Mouse (Mus musculus) limb, embryonic 10.5 days (tissue): ENCODE measurements around the gene Nenf. TPM values are rescaled to one million over a fixed set of nuclear protein-coding genes. Genes with fewer than 3 reads are reported as not detected.

Experiments used
- DNase-seq: peaks from one replicate; pipeline ENCODE4 v3.0.0-alpha.2; 2017; ENCODE audit warnings: low spot score
- H3K27ac ChIP-seq: fragments of 300-500 bp; sonication (generic); 2 replicates; pipeline ENCODE4 v1.5.1; 2016; ENCODE audit warnings: mild to moderate bottlenecking
- H3K27me3 ChIP-seq: fragments of 300-500 bp; sonication (generic); 2 replicates; pipeline ENCODE4 v1.6.1; 2016; ENCODE audit warnings: low read depth, mild to moderate bottlenecking; ENCODE audit not compliant: poor library complexity, severe bottlenecking
- H3K36me3 ChIP-seq: fragments of 300-500 bp; sonication (generic); 2 replicates; pipeline ENCODE4 v1.6.1; 2016; ENCODE audit warnings: mild to moderate bottlenecking, moderate library complexity
- H3K4me1 ChIP-seq: fragments of 300-500 bp; sonication (generic); 2 replicates; pipeline ENCODE4 v1.6.1; 2016
- H3K4me3 ChIP-seq: fragments of 300-500 bp; sonication (generic); 2 replicates; pipeline ENCODE4 v1.5.1; 2016; ENCODE audit warnings: mild to moderate bottlenecking, moderate library complexity
- H3K9me3 ChIP-seq: fragments of 300-500 bp; sonication (generic); replicated peaks from 2 replicates; pipeline ENCODE4 v1.6.1; 2016; ENCODE audit warnings: mild to moderate bottlenecking
- WGBS: fragments of 180-500 bp; shearing (Covaris S2); methylation state at CpG from one replicate; pipeline ENCODE4 v1.1.7; 2016; 5-methylcytosine and 5-hydroxymethylcytosine counted together
- polyA plus RNA-seq: library from polyadenylated mRNA; unstranded; fragments of >200 nt; fragmentation: Nextera tagmentation; extraction: Ambion mirVana; gene quantifications from 2 replicates; pipeline ENCODE4 v1.2.1, GENCODE M21; 2016

Gene Nenf
- polyA plus RNA-seq, 1 experiment from 2014 or later, result 50.3 TPM

DNA sequence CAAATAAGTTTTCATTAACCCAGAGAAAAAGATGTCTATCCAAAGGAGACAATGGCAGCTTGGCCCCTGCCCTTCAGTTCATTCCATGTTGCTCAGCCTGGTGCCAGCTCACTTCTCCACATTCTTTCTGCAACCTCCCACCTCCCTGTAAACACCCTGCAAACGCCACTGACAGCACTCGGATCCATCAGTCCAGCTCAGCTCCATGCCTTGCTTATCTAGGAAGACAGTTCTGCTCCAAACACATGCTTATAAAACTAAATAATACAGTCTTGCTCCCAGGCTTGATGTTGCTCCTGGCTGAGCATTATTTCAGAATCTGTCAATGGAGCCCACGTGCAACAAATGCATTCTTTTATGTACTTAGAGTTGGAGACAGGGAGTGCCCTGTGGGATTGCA, 22.2 kb downstream of the Nenf start:
- Histone ChIP-seq H3K9me3 (no peaks in the 10 kb centered on the region), H3K27ac (0 out of 2 replicates have a peak overlapping the region, but pooled peaks have one; percentile 1), H3K36me3 (no peaks in the 10 kb centered on the region), H3K4me1 (peaks cover 10% of the 10 kb centered on the region; the same call in 1 of the 2 replicates), H3K27me3 (no peaks in the 10 kb centered on the region), H3K4me3 (no peak overlapping the region)
- 43% methylated on average over 3 of the region's 3 CpGs for WGBS
- no peak for DNase-seq

DNA sequence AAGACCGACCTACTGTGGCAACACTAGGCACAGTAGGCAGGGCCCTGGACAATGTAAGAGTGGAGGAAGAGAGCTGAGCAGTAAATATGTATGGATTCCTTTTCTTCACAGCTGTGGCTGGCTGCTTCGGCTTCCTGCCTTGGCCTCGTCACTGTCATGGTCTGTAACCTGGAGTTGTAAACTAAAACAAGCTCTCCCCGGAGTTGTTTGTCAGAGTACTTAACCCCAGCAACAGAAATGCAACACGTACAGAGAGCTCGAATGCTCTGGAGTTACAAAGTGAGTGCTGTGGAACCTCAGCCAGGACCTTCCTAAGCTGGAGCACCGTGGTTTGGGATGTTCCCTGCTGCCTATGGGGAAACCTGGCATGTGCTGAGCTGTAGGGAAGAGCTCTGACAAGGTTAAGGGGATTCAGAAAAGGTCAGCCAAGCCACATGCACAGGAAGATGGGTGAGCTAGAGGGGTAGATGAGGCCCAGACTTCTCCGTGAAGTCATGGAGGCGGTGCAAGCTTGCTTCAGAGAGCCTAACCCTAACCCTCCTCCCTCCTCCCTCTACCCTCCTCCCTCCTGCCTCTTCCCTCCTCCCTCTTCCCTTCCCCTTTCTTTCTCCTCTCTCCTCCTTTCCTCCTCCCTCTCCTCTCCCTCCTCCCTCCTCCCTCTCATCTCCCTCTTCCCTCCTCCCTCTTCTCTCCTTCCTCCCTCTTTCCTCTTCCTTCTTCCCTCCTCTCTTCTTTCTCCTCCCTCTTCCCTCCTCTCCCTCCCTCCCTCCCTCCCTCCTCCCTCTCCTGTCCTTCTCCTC, 23.8 kb downstream of the Nenf start:
- Histone ChIP-seq H3K4me3 (no peak overlapping the region), H3K27me3 (no peaks in the 10 kb centered on the region), H3K36me3 (no peaks in the 10 kb centered on the region), H3K27ac (no peak overlapping the region), H3K9me3 (no peaks in the 10 kb centered on the region), H3K4me1 (peaks cover 7% of the 10 kb centered on the region; the same call in 1 of the 2 replicates)
- no peak for DNase-seq
- WGBS, result 54% methylated on average over 9 of the region's 9 CpGs

DNA sequence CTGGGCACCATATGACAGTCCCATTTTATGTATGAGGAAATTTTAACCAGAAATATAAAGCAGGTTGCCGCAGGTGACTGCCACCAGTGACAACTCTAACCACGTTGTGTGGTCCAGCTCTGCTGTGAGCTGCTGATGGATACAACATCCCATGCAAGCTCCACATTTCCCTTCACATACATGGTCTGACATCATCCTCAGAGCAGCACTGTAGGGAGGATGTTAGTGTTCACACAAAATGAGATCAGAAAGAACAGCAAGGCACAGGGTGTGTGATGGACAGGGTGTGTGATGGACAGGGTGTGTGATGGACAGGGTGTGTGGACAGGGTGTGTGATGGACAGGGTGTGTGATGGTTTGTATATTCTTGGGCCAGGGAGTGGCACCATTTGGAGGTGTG, 24.9 kb downstream of the Nenf start:
- no peak overlapping the region for H3K4me3 ChIP-seq
- no peaks in the 10 kb centered on the region for H3K9me3 ChIP-seq
- no peaks in the 10 kb centered on the region for H3K36me3 ChIP-seq
- H3K27me3 ChIP-seq, result no peaks in the 10 kb centered on the region
- no peak for DNase-seq
- peaks cover 5% of the 10 kb centered on the region; the same call in 1 of the 2 replicates for H3K4me1 ChIP-seq
- WGBS, result 89% methylated on average over 2 of the region's 2 CpGs
- H3K27ac ChIP-seq, result no peak overlapping the region

DNA sequence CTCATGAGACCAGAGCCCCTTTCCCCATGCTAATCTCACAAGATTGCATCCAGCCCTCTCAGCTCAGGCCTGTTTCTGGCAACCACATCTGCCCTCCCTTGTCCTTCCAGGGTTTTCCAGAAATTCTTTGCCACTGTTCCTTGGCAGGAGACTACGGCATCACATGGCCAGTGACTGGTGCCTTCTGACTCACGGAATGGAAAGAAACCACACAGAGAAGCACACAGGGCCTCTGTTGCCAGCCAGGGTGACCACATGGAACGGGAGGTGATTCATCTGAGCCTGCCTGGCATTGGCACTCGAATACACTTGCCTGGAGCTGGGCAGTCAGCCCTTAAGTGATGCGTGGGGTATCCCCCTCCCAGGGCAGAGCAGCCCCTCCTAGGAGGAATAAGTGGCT, 25.6 kb downstream of the Nenf start:
- WGBS, result 78% methylated on average over 5 of the region's 5 CpGs

DNA sequence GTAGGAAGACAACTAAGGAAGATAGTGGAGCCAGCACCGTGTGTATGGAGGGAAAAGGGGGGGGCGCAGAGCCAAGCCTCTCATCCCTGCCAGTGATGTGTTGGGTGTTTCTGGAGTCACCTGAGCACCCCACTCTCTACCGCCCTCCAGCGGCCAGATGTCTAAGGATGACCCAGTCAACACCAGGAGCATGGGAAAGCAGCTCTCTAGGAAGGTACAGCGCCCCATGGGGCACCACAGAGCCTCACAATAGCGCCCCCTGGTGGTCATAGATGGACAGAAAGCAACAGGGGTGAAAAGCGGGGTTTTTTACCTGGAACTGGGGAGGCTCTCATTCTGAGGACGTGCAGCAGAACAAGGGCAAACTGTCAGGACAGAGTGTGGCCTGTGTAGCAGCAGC, 29.2 kb downstream of the Nenf start:
- peak; percentile 69 for DNase-seq
- H3K27me3 ChIP-seq, result no peaks in the 10 kb centered on the region
- no peaks in the 10 kb centered on the region for H3K36me3 ChIP-seq
- 33% methylated on average over 8 of the region's 8 CpGs for WGBS
- no peaks in the 10 kb centered on the region for H3K4me1 ChIP-seq
- no peak overlapping the region for H3K27ac ChIP-seq
- H3K4me3 ChIP-seq, result no peak overlapping the region
- H3K9me3 ChIP-seq, result no peaks in the 10 kb centered on the region

More for the DNA sequence above, 25.6 kb downstream of the Nenf start:
- H3K9me3 ChIP-seq, result no peaks in the 10 kb centered on the region
- peaks cover 5% of the 10 kb centered on the region; the same call in 1 of the 2 replicates for H3K4me1 ChIP-seq
- no peaks in the 10 kb centered on the region for H3K27me3 ChIP-seq
- H3K36me3 ChIP-seq, result no peaks in the 10 kb centered on the region
- H3K4me3 ChIP-seq, result no peak overlapping the region
- DNase-seq, result no peak
- H3K27ac ChIP-seq, result no peak overlapping the region

DNA sequence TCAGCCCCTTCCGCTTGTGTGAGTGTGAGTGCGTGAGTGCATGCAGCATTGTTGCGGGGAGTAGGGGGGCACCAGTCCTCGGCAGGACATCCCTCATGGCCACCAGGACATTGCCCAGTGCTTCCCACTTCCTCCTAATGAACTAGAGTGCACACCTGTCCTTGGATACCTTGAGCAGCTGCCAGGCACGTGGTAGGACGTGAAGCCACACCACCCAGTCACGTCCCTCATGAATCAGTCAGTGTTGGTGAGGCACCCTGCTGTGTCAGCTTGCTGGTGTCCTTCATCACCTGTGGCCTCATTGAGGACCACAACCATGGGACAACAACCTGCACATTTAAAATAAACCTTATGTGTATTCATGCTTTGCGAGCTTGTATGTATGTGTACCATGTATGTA, 33.5 kb downstream of the Nenf start:
- H3K9me3 ChIP-seq, result no peaks in the 10 kb centered on the region
- WGBS, result 93% methylated on average over 8 of the region's 8 CpGs

DNA sequence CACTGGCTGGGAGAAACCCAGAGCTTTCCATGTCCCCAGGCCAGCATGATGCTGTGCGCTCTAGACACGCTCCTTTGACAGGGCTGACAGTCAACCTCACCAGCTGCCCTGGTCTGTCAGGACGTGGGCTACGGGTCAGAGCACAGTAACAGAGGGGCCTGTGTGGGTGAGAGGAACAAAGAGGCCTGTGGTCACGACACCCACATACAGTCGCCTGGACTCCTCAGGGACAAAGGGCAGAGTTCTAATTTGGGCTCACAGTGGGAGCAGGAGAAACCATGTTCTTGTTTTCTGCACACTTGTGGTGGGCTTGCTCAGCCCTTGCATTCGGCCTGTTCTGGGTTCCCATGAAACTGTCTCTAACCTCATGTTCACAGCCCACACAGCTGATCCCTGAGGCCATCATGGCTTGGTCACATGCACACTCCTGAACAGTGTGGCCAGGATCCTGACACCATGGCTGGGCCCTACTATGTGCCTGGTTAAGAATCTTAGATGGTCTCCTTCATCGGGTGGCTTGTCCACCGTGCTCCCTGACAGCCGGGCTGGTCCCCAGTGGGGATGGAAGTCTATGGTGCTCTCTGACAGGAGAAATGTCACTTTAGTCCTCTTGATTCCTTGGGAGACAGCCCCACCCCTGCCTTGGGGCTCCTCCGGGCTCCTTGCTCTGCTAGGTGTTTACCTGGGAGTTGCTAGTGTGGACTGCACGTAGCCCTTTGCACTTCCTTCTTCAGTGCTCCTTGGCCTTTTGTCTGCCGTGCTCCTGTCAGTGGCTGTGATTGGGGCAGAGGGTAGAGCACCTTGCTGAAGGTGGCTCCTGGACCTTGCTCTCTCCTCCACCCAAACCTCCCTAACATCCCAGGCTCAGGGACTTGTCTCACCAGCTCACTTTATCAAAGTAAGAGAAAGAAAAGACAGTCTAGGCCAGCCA, 34.6 kb downstream of the Nenf start:
- no peak overlapping the region for H3K27ac ChIP-seq
- no peaks in the 10 kb centered on the region for H3K36me3 ChIP-seq
- no peaks in the 10 kb centered on the region for H3K9me3 ChIP-seq
- no peaks in the 10 kb centered on the region for H3K27me3 ChIP-seq
- no peak overlapping the region for H3K4me3 ChIP-seq
- H3K4me1 ChIP-seq, result no peaks in the 10 kb centered on the region
- 89% methylated on average over 13 of the region's 13 CpGs for WGBS
- no peak for DNase-seq

More for the DNA sequence above, 33.5 kb downstream of the Nenf start:
- no peak overlapping the region for H3K4me3 ChIP-seq
- no peak for DNase-seq
- H3K27me3 ChIP-seq, result no peaks in the 10 kb centered on the region
- H3K4me1 ChIP-seq, result no peaks in the 10 kb centered on the region
- no peaks in the 10 kb centered on the region for H3K36me3 ChIP-seq
- H3K27ac ChIP-seq, result no peak overlapping the region

DNA sequence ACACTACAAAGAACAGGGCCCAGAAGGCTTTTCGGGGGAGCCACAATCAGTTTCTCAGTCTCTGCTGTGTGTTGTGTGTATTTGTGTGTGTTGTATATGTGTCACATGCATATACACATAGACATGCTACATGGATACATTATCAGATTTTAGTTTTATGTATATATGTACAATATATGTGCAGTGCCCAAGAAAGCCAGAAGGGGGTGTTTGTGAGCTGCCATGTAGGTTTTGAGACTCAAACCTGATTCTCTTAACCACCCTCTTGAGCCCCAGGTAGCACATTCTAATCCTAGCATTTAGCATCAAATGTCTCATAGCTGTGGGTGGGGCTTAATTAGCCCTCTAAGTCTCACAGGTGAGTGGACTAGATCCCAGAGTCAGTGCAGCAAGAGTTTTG, 35.7 kb downstream of the Nenf start:
- Histone ChIP-seq H3K4me1 (no peaks in the 10 kb centered on the region), H3K27me3 (no peaks in the 10 kb centered on the region), H3K9me3 (no peaks in the 10 kb centered on the region), H3K4me3 (no peak overlapping the region), H3K27ac (no peak overlapping the region), H3K36me3 (no peaks in the 10 kb centered on the region)
- DNase-seq, result no peak
- 86% methylated on average over 1 of the region's 1 CpGs for WGBS

DNA sequence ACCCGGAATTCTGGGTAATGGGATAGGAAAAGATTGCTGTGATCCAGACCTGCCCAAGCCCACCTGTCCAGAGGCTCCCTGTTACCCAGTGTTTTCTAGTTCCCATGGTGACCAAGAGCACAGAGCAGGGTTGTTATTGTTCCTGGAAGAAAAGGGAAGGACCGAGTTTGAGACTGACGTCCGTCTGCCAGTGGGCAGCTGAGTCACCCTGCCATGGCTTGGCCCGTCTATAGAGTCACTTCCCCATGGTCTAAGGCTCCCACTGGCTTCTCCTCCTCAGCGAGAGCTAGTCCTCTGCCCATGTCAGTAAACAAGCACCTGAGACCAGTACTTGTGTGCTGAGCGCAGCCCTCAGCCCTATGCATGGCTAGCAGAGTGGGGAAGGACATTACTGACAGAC, 36.8 kb downstream of the Nenf start:
- H3K4me1 ChIP-seq, result no peaks in the 10 kb centered on the region
- no peaks in the 10 kb centered on the region for H3K36me3 ChIP-seq
- 82% methylated on average over 7 of the region's 7 CpGs for WGBS
- H3K27me3 ChIP-seq, result no peaks in the 10 kb centered on the region
- no peak overlapping the region for H3K4me3 ChIP-seq
- DNase-seq, result no peak
- H3K9me3 ChIP-seq, result no peaks in the 10 kb centered on the region
- no peak overlapping the region for H3K27ac ChIP-seq

DNA sequence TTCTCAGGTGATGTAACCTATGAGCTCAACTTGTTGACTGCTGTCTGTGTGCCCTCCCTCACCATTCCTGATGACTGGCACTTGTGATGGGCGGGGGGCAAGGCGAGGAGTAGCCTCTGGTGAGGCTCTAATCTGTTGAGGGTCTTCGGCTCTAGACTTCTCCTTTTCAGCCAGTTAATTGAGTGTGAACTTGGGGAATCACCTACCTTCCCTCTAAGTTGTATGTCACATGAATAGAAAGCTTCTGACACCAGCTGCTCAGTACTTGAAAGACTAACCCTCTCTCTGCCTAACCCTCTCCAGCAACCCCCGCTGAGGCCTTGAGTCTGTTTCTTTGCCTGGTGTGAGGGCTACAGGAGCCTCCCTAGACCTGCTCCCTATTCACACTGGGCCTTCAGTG, 39.7 kb downstream of the Nenf start:
- Histone ChIP-seq H3K27ac (no peak overlapping the region), H3K4me1 (peaks cover 3% of the 10 kb centered on the region; the same call in 1 of the 2 replicates), H3K36me3 (no peaks in the 10 kb centered on the region), H3K27me3 (no peaks in the 10 kb centered on the region), H3K4me3 (no peak overlapping the region), H3K9me3 (no peaks in the 10 kb centered on the region)
- DNase-seq, result no peak
- WGBS, result 79% methylated on average over 4 of the region's 4 CpGs

DNA sequence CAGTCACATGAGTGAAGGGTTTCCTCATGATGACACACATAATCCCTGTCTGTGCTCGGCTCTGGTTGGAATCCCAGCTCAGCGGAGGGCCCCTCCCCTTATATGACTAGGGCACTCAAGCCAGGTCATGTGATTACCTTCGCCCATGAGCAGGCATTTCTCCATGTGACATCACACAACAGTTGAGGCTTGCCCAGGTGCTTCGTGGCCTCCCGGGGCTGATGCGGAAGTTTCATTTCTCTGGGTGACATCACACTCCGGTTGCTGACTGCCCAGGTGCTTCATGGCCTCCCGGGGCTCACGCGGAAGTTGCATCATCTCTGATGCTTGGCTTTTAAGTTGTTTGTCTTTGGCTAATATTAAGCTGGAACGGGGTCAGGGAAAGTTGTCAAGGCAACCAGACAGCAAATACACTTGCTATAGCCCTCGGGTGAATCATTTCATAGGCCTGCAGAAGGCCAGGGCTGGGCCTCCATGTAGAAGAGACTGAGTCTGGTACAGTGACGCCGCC, 40.4 kb downstream of the Nenf start:
- WGBS, result 88% methylated on average over 14 of the region's 14 CpGs
- no peak for DNase-seq
- Histone ChIP-seq H3K4me1 (peaks cover 3% of the 10 kb centered on the region; the same call in 1 of the 2 replicates), H3K36me3 (no peaks in the 10 kb centered on the region), H3K27me3 (no peaks in the 10 kb centered on the region), H3K9me3 (no peaks in the 10 kb centered on the region), H3K4me3 (no peak overlapping the region), H3K27ac (no peak overlapping the region)

DNA sequence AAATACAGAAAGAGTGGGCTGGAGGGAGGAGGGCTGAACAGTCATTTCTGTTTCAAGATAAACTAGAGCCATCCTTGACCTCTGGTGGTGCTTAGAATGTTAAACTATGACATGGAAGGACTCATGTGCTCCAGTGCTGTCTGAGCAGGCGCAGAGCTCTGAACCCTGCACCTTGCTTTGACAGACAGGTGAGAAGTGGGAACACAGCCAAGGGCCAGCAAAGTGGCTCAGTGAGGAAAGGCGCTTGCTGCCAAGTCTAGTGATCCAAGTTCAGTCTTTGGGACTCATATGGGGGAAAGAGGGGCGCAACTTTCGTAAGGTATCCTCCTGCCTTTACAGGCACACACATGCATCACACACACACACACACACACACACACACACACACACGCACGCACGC, 41.8 kb downstream of the Nenf start:
- no peak for DNase-seq
- 97% methylated on average over 7 of the region's 7 CpGs for WGBS
- Histone ChIP-seq H3K36me3 (no peaks in the 10 kb centered on the region), H3K4me1 (peaks cover 3% of the 10 kb centered on the region; the same call in 1 of the 2 replicates), H3K27ac (no peak overlapping the region), H3K4me3 (no peak overlapping the region), H3K9me3 (no peaks in the 10 kb centered on the region), H3K27me3 (no peaks in the 10 kb centered on the region)

DNA sequence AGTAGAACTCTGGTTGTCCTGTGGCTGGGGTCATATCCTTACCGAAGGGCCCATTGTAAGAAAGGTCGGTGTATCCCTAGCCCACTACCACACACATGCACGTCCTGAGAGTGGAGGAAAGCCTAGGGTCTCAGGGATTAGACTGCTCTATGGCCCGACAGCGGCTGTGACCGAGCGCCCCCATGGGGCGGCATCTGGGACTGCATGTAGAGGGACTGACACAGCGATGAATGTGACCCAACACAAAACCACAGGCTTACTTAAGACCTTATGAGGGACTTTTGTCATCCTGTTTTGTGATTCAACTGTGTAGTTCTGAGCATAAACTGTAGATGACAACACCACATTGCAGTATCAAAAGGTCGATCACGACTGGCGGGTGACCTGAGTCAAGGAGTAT, 42.5 kb downstream of the Nenf start:
- Histone ChIP-seq H3K4me3 (no peak overlapping the region), H3K27me3 (no peaks in the 10 kb centered on the region), H3K9me3 (no peaks in the 10 kb centered on the region), H3K4me1 (peaks cover 6% of the 10 kb centered on the region), H3K27ac (peak overlapping the region; percentile 48; the same call in 1 of the 2 replicates), H3K36me3 (no peaks in the 10 kb centered on the region)
- DNase-seq, result peak; percentile 90
- 7% methylated on average over 12 of the region's 12 CpGs for WGBS
